ENCODE assay signal across 32 mouse cellular contexts in genomic region chr3:27791633-27791951, GRCm38 (mm10).
DNase-seq lines count a peak whose midpoint lies in the region; ATAC-seq and TF ChIP-seq lines count a peak whose summit lies in the region.
"Had no signal": no experiment of that assay in that cellular context is flagged by ENCODE, and none has a peak within 500 bp of the region (broad histone marks: within the 10 kb centered on the region; RNA-seq: fewer than 3 reads in every experiment).

No protein-coding gene starts in this region.

- intact Hi-C loops in gastrocnemius, postnatal 14 days (cut with DNase I; ENCODE audit: low total_unique reads), result no loop called here

- WGBS in heart, embryonic 12.5 days, result 55% methylated on average over 3 of the region's 3 CpGs

- no peak overlapping the region for H3K4me2 ChIP-seq in heart, embryonic 12.5 days
- H3K4me2 ChIP-seq: heart, embryonic 15.5 days; hindbrain, embryonic 15.5 days; intestine, embryonic 15.5 days; limb, embryonic 12.5 days; liver, embryonic 11.5 days; midbrain, embryonic 15.5 days; stomach, embryonic 15.5 days had no signal

- no peaks in the 10 kb centered on the region for H3K4me1 ChIP-seq in heart, embryonic 12.5 days (replicated peaks)
- H3K4me1 ChIP-seq: heart, embryonic 15.5 days; hindbrain, embryonic 15.5 days; intestine, embryonic 15.5 days; midbrain, embryonic 15.5 days; stomach, embryonic 15.5 days had no signal

- peak; percentile 7 to 9 for DNase-seq in heart, adult 18-20 months
- peak; percentile 16 for DNase-seq in c-Kit-positive CD71-negative TER-119-negative erythroid progenitor cells, embryonic 14.5 days (ENCODE audit: low read depth)
- no peak for DNase-seq in gastrocnemius, postnatal 14 days
- no peak for DNase-seq in kidney, adult 18-20 months
- DNase-seq in layer of hippocampus, adult 2 months (ENCODE audit: low spot score in 2 of 2), result no peak
- no peak for DNase-seq in gastrocnemius, adult 8-10 months (ENCODE audit: low spot score in 2 of 2)
- DNase-seq: adrenal gland, postnatal 10 days; B cell, adult 2 months; cerebellum, adult 8-10 months; cerebellum, postnatal 36 days; gastrocnemius, postnatal 10 days; kidney, adult 9 months; kidney, postnatal 25 days; layer of hippocampus, postnatal 36 days; liver, postnatal 0 days; lung, postnatal 10 days; right cerebral cortex, adult 18-20 months; right cerebral cortex, postnatal 4 days; thymus, adult 18-20 months had no signal

- H3K27ac ChIP-seq in heart, embryonic 12.5 days (ENCODE audit: poor library complexity, severe bottlenecking), result no peak overlapping the region
- H3K27ac ChIP-seq in layer of hippocampus, adult 2 months, result no peak overlapping the region
- H3K27ac ChIP-seq: heart, embryonic 15.5 days; hindbrain, embryonic 15.5 days; intestine, embryonic 15.5 days; limb, embryonic 12.5 days; midbrain, embryonic 15.5 days; stomach, embryonic 15.5 days had no signal

- H3K36me3 ChIP-seq in heart, embryonic 12.5 days, result no peaks in the 10 kb centered on the region
- H3K36me3 ChIP-seq: G1E; heart, embryonic 15.5 days; hindbrain, embryonic 15.5 days; intestine, embryonic 15.5 days; limb, embryonic 12.5 days; midbrain, embryonic 15.5 days; stomach, embryonic 15.5 days had no signal

- no peaks in the 10 kb centered on the region for H3K27me3 ChIP-seq in heart, embryonic 12.5 days (replicated peaks)
- H3K27me3 ChIP-seq: CH12.LX; heart, embryonic 15.5 days; hindbrain, embryonic 15.5 days; intestine, embryonic 15.5 days; limb, embryonic 12.5 days; midbrain, embryonic 15.5 days; stomach, embryonic 15.5 days had no signal

- H3K9me3 ChIP-seq in heart, embryonic 12.5 days (replicated peaks), result no peaks in the 10 kb centered on the region
- H3K9me3 ChIP-seq: G1E; heart, embryonic 15.5 days; hindbrain, embryonic 15.5 days; intestine, embryonic 15.5 days; limb, embryonic 12.5 days; midbrain, embryonic 15.5 days; stomach, embryonic 15.5 days had no signal

- ATAC-seq in heart, embryonic 12.5 days (ENCODE audit: insufficient number of reproducible peaks, low FRiP score), result no peak
- ATAC-seq in hematopoietic stem cell, adult 5-6 weeks (replicated peaks in 1 of 2; ENCODE audit: insufficient read depth in 1 of 2, low FRiP score in 2 of 2, low TSS enrichment in 1 of 2, low read depth in 1 of 2, poor library complexity in 2 of 2, severe bottlenecking in 2 of 2), result peak; percentile 84 to 85
- ATAC-seq: activated CD4-positive, CD25-positive, alpha-beta regulatory T cell, adult 4 months; intestine, embryonic 15.5 days; liver, postnatal 0 days; midbrain, embryonic 15.5 days had no signal

- no peak overlapping the region for H3K9ac ChIP-seq in heart, embryonic 12.5 days
- H3K9ac ChIP-seq: heart, embryonic 15.5 days; hindbrain, embryonic 15.5 days; intestine, embryonic 15.5 days; limb, embryonic 12.5 days; liver, postnatal 0 days; midbrain, embryonic 15.5 days; stomach, embryonic 15.5 days had no signal

- H3K4me3 ChIP-seq in heart, embryonic 12.5 days, result no peak overlapping the region
- no peak overlapping the region for H3K4me3 ChIP-seq in layer of hippocampus, adult 2 months
- H3K4me3 ChIP-seq: heart, embryonic 15.5 days; hindbrain, embryonic 15.5 days; intestine, embryonic 15.5 days; limb, embryonic 12.5 days; megakaryocyte, embryonic 14.5 days; midbrain, embryonic 15.5 days; stomach, embryonic 15.5 days had no signal

- no peak for TF ChIP-seq CTCF in layer of hippocampus, adult 2 months (conservative IDR thresholded peaks at IDR 0.05)

Comparison
In these comparisons a context has a peak if more than half of its experiments do, and no peak if none do; other contexts are left out.
1. DNase-seq: peak in heart, adult 18-20 months (2 of 2) and c-Kit-positive CD71-negative TER-119-negative erythroid progenitor cells, embryonic 14.5 days (single experiment); none in gastrocnemius, postnatal 14 days (single experiment), kidney, adult 18-20 months (single experiment), layer of hippocampus, adult 2 months (0 of 2) and gastrocnemius, adult 8-10 months (0 of 2).